Mouse (Mus musculus) liver, embryonic 11.5 days (tissue): ENCODE measurements around the gene Ppp1r12a. TPM values are rescaled to one million over a fixed set of nuclear protein-coding genes. Genes with fewer than 3 reads are reported as not detected.

Experiments used
- ATAC-seq: fragments of 200-750 bp; cut with Nextera tagmentation; replicated peaks from 2 replicates; pipeline ENCODE4 v1.8.0; 2017; ENCODE audit warnings: moderate number of reproducible peaks, mild to moderate bottlenecking, moderate TSS enrichment, moderate library complexity; ENCODE audit not compliant: low FRiP score
- DNase-seq: peaks from one replicate; pipeline ENCODE4 v3.0.0-alpha.2; 2017; ENCODE audit warnings: low spot score
- H3K27ac ChIP-seq: fragments of 300-500 bp; sonication (generic); 2 replicates; pipeline ENCODE4 v1.5.1; 2014; ENCODE audit warnings: mild to moderate bottlenecking, low read depth, low read length, control low read depth
- H3K27me3 ChIP-seq: fragments of 300-500 bp; sonication (generic); replicated peaks from 2 replicates; pipeline ENCODE4 v1.6.1; 2014; ENCODE audit warnings: low read length, mixed read lengths; ENCODE audit not compliant: control insufficient read depth, insufficient read depth
- H3K36me3 ChIP-seq: fragments of 300-500 bp; sonication (generic); 2 replicates; pipeline ENCODE4 v1.6.1; 2014; ENCODE audit warnings: mild to moderate bottlenecking, low read length, moderate library complexity, mixed read lengths; ENCODE audit not compliant: control insufficient read depth, insufficient read depth
- H3K4me1 ChIP-seq: fragments of 300-500 bp; sonication (generic); replicated peaks from 2 replicates; pipeline ENCODE4 v1.6.1; 2014; ENCODE audit warnings: low read length, mixed read lengths; ENCODE audit not compliant: control insufficient read depth, insufficient read depth
- H3K4me2 ChIP-seq: fragments of 300-500 bp; sonication (generic); 2 replicates; pipeline ENCODE4 v1.6.1; 2014; ENCODE audit warnings: mild to moderate bottlenecking, control low read depth, moderate library complexity
- H3K4me3 ChIP-seq: fragments of 300-500 bp; sonication (generic); 2 replicates; pipeline ENCODE4 v1.5.1; 2014; ENCODE audit warnings: low read depth, low read length, control low read depth
- H3K9ac ChIP-seq: fragments of 300-500 bp; sonication (generic); 2 replicates; pipeline ENCODE4 v1.6.1; 2014; ENCODE audit warnings: low read depth, low read length, control low read depth
- H3K9me3 ChIP-seq: fragments of 300-500 bp; sonication (generic); 2 replicates; pipeline ENCODE4 v1.6.1; 2016; ENCODE audit warnings: low read length, inconsistent platforms, mixed read lengths; ENCODE audit not compliant: control insufficient read depth
- WGBS: fragments of 180-500 bp; shearing (Covaris S2); extraction: QIAGEN DNeasy Blood & Tissue Kit; methylation state at CpG from one replicate; pipeline ENCODE4 v1.1.7; 2014; 5-methylcytosine and 5-hydroxymethylcytosine counted together
- polyA plus RNA-seq: library from polyadenylated mRNA; unstranded; fragments of >200 nt; fragmentation: Nextera tagmentation; extraction: Ambion mirVana; gene quantifications from 2 replicates; pipeline ENCODE4 v1.2.1, GENCODE M21; 2014

The Ppp1r12a gene
- polyA plus RNA-seq, 1 experiment from 2014 or later = 69.4 TPM

DNA sequence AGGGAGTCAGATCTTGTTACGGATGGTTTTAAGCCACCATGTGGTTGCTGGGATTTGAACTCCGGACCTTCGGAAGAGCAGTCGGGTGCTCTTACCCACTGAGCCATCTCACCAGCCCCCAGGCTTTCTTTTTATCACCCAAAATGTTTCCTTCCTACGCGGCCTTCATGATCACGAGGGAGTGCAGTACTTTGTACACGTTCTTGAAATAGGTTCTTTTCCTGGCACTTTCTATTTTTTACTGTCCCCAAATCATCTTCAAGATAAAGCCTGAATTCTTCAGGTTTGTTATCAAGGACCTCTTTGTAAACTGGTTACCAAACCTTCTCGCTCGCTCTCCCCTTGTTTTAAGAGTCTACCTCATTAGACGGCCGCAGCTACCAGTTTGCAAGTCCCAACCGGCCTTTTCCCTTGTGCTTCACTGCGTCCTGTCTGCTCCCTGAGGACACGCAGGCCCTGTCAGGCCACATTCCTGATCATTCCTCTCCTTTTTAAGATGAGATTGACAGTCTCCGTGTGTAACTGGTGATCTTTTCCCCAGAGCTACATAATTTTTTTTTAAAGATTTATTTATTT lies 131.7 kb downstream of the Ppp1r12a start:
- ATAC-seq (no peak), DNase-seq (no peak)
- Histone ChIP-seq H3K9ac (no peak overlapping the region), H3K36me3 (no peaks in the 10 kb centered on the region), H3K4me2 (no peak overlapping the region), H3K9me3 (no peaks in the 10 kb centered on the region), H3K4me1 (no peaks in the 10 kb centered on the region), H3K27ac (no peak overlapping the region), H3K4me3 (no peak overlapping the region), H3K27me3 (no peaks in the 10 kb centered on the region)
- WGBS = 89% methylated on average over 16 of the region's 16 CpGs

DNA sequence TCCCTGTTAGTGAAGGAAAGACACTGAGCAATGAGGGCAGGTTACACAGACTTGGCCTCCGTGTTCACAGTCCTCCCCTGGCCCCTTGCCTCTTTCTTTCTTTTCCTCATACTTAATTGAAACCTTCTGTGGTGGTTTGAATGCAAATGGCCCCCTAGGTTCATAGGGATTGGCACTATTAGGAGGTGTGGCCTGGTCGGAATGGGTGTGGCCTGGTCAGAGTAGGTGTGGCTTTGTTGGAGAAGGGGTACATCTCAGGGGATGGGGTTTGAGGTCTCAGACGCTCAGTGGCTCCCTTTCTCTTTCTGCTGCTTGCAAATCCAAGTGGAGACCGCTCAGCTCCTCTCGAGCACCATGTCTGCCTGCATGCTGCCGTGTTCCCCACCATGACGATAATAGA lies 132.8 kb downstream of the Ppp1r12a start:
- no peaks in the 10 kb centered on the region for H3K27me3 ChIP-seq
- H3K4me1 ChIP-seq = no peaks in the 10 kb centered on the region
- no peak overlapping the region for H3K27ac ChIP-seq
- no peak overlapping the region for H3K4me3 ChIP-seq
- H3K4me2 ChIP-seq = no peak overlapping the region
- DNase-seq (no peak), ATAC-seq (no peak)
- WGBS = 77% methylated on average over 7 of the region's 7 CpGs
- H3K36me3 ChIP-seq = no peaks in the 10 kb centered on the region
- H3K9ac ChIP-seq = no peak overlapping the region
- H3K9me3 ChIP-seq = no peaks in the 10 kb centered on the region

- no peak overlapping the region for H3K4me3 ChIP-seq
- no peak overlapping the region for H3K9ac ChIP-seq
- no peaks in the 10 kb centered on the region for H3K4me1 ChIP-seq
- no peak for ATAC-seq
- 83% methylated on average over 7 of the region's 7 CpGs for WGBS
- H3K36me3 ChIP-seq = no peaks in the 10 kb centered on the region
- no peak overlapping the region for H3K4me2 ChIP-seq
- no peaks in the 10 kb centered on the region for H3K27me3 ChIP-seq
- DNase-seq = no peak
- no peaks in the 10 kb centered on the region for H3K9me3 ChIP-seq
- H3K27ac ChIP-seq = no peak overlapping the region
Observed at GRCm38 (mm10) chr10:108296446-108296845, 134.5 kb downstream of the Ppp1r12a start.

GRCm38 (mm10) chr10:108298261-108298660 lies 136.3 kb downstream of the Ppp1r12a start:
- H3K36me3 ChIP-seq = no peaks in the 10 kb centered on the region
- no peaks in the 10 kb centered on the region for H3K27me3 ChIP-seq
- no peaks in the 10 kb centered on the region for H3K9me3 ChIP-seq
- H3K9ac ChIP-seq = no peak overlapping the region
- ATAC-seq = no peak
- no peak overlapping the region for H3K4me3 ChIP-seq
- H3K27ac ChIP-seq = no peak overlapping the region
- 91% methylated on average over 13 of the region's 13 CpGs for WGBS
- no peaks in the 10 kb centered on the region for H3K4me1 ChIP-seq
- no peak overlapping the region for H3K4me2 ChIP-seq
- DNase-seq = no peak

- no peak for DNase-seq
- Histone ChIP-seq H3K4me1 (no peaks in the 10 kb centered on the region), H3K27ac (no peak overlapping the region), H3K9me3 (no peaks in the 10 kb centered on the region), H3K9ac (no peak overlapping the region), H3K4me3 (no peak overlapping the region), H3K4me2 (no peak overlapping the region), H3K36me3 (no peaks in the 10 kb centered on the region), H3K27me3 (no peaks in the 10 kb centered on the region)
- no peak for ATAC-seq
- 80% methylated on average over 16 of the region's 17 CpGs for WGBS
Observed at GRCm38 (mm10) chr10:108298841-108299545, 137.0 kb downstream of the Ppp1r12a start.

DNA sequence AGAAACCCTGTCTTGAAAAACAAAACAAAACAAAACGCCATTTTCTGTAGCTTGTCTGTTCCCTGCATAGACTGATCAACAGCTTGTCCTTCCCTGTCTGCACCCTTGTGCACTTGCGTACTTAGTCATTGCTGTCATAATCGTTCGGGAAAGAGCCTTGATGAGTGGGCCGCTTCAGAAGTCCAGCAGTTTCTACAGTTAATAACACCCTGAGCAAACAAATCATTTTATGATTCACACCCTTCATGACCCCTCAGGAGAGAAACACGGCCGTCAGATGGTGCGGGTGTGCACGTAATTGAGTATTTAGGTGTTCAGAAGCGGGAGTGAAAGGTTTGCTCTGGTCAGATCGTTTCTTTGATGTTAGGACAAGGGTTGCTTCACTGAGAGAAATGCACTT lies 137.8 kb downstream of the Ppp1r12a start:
- no peaks in the 10 kb centered on the region for H3K4me1 ChIP-seq
- H3K9ac ChIP-seq = no peak overlapping the region
- 81% methylated on average over 11 of the region's 11 CpGs for WGBS
- H3K4me3 ChIP-seq = no peak overlapping the region
- no peaks in the 10 kb centered on the region for H3K9me3 ChIP-seq
- H3K36me3 ChIP-seq = no peaks in the 10 kb centered on the region
- ATAC-seq = no peak
- no peak for DNase-seq
- H3K4me2 ChIP-seq = no peak overlapping the region
- H3K27ac ChIP-seq = no peak overlapping the region
- no peaks in the 10 kb centered on the region for H3K27me3 ChIP-seq

- no peak overlapping the region for H3K4me3 ChIP-seq
Observed at GRCm38 (mm10) chr10:108300843-108301242, 138.8 kb downstream of the Ppp1r12a start.

DNA sequence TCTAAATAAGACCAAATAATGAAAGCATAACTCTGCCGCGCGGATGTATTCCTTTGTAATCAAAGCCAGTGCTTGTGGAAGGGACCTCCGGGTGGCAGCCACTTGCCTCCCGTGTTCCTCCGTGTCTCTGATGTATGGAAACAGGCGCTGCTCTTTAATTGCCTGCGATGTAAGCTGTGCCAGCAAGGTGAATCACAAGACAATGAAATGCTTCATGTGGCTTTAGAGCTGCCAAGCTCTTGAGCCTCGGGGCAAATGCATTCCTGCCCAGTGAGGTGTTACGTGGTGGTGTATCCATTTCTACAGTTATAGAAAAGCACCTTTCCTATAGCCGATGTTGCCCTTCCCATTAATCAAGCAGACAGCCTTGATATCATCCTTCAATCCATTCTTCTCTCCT lies 145.8 kb downstream of the Ppp1r12a start:
- no peak overlapping the region for H3K27ac ChIP-seq
- ATAC-seq (no peak), DNase-seq (no peak)
- H3K4me1 ChIP-seq = no peaks in the 10 kb centered on the region
- no peak overlapping the region for H3K4me2 ChIP-seq
- H3K9me3 ChIP-seq = no peaks in the 10 kb centered on the region
- no peak overlapping the region for H3K4me3 ChIP-seq
- H3K36me3 ChIP-seq = no peaks in the 10 kb centered on the region
- WGBS = 81% methylated on average over 11 of the region's 11 CpGs
- H3K27me3 ChIP-seq = no peaks in the 10 kb centered on the region
- no peak overlapping the region for H3K9ac ChIP-seq

More at GRCm38 (mm10) chr10:108300843-108301242, 138.8 kb downstream of the Ppp1r12a start:
- no peaks in the 10 kb centered on the region for H3K27me3 ChIP-seq
- no peak overlapping the region for H3K27ac ChIP-seq
- H3K9me3 ChIP-seq = no peaks in the 10 kb centered on the region
- ATAC-seq (peak; percentile 75), DNase-seq (peak; percentile 56)
- WGBS = 10% methylated on average over 19 of the region's 19 CpGs
- no peak overlapping the region for H3K9ac ChIP-seq
- H3K36me3 ChIP-seq = no peaks in the 10 kb centered on the region
- H3K4me1 ChIP-seq = no peaks in the 10 kb centered on the region
- peak overlapping the region; percentile 54 for H3K4me2 ChIP-seq

GRCm38 (mm10) chr10:108310195-108310594 lies 148.2 kb downstream of the Ppp1r12a start:
- ATAC-seq (no peak), DNase-seq (no peak)
- Histone ChIP-seq H3K36me3 (no peaks in the 10 kb centered on the region), H3K27me3 (no peaks in the 10 kb centered on the region), H3K4me3 (no peak overlapping the region), H3K4me1 (no peaks in the 10 kb centered on the region; the same call in 1 of the 2 replicates), H3K27ac (no peak overlapping the region), H3K4me2 (no peak overlapping the region), H3K9me3 (no peaks in the 10 kb centered on the region), H3K9ac (no peak overlapping the region)
- 77% methylated on average over 5 of the region's 5 CpGs for whole genome bisulfite sequencing
